Mouse (Mus musculus): ENCODE results near the gene Dse. TPM values are rescaled to one million over a fixed set of nuclear protein-coding genes. Genes with fewer than 3 reads are reported as not detected.

Dse gene
- polyA plus RNA-seq, 1 experiment from 2014 or later = 15.2 TPM

- 45% methylated on average over 6 of the region's 6 CpGs for WGBS
- H3K4me3 ChIP-seq = no peak overlapping the region
- H3K4me2 ChIP-seq = no peak overlapping the region
- ATAC-seq (ENCODE audit: extremely low read depth, insufficient number of reproducible peaks, low FRiP score, low TSS enrichment) = no peak
- H3K27ac ChIP-seq (replicated peaks) = no peak overlapping the region
- H3K27me3 ChIP-seq (replicated peaks) = no peaks in the 10 kb centered on the region
- no peak overlapping the region for H3K9ac ChIP-seq
- H3K4me1 ChIP-seq = peaks cover 17% of the 10 kb centered on the region
- H3K36me3 ChIP-seq = no peaks in the 10 kb centered on the region
- H3K9me3 ChIP-seq = no peaks in the 10 kb centered on the region
These were observed 71.1 kb downstream of the Dse start for GRCm38 (mm10) chr10:34136432-34136831.

- Histone ChIP-seq H3K9ac (no peak overlapping the region), H3K4me3 (no peak overlapping the region), H3K27me3 (replicated peaks) (0 out of 2 replicates have a peak, but pooled peaks cover 4% of the 10 kb centered on the region), H3K4me2 (no peak overlapping the region), H3K36me3 (no peaks in the 10 kb centered on the region), H3K4me1 (peaks cover 6% of the 10 kb centered on the region), H3K9me3 (no peaks in the 10 kb centered on the region), H3K27ac (replicated peaks) (no peak overlapping the region)
- ATAC-seq (ENCODE audit: extremely low read depth, insufficient number of reproducible peaks, low FRiP score, low TSS enrichment) = no peak
- 64% methylated on average over 2 of the region's 2 CpGs for WGBS
These were observed 76.2 kb downstream of the Dse start for GRCm38 (mm10) chr10:34131356-34131755.

GRCm38 (mm10) chr10:34128391-34128790 is 79.1 kb downstream of the Dse start:
- H3K9me3 ChIP-seq = 0 out of 2 replicates have a peak, but pooled peaks cover 5% of the 10 kb centered on the region
- H3K4me1 ChIP-seq = 0 out of 2 replicates have a peak, but pooled peaks cover 4% of the 10 kb centered on the region
- H3K9ac ChIP-seq = no peak overlapping the region
- H3K36me3 ChIP-seq = no peaks in the 10 kb centered on the region
- H3K27me3 ChIP-seq (replicated peaks) = 0 out of 2 replicates have a peak, but pooled peaks cover 4% of the 10 kb centered on the region
- no peak for ATAC-seq (ENCODE audit: extremely low read depth, insufficient number of reproducible peaks, low FRiP score, low TSS enrichment)
- H3K4me3 ChIP-seq = no peak overlapping the region
- WGBS = 72% methylated on average over 6 of the region's 6 CpGs
- H3K27ac ChIP-seq (replicated peaks) = no peak overlapping the region
- no peak overlapping the region for H3K4me2 ChIP-seq

- H3K27me3 ChIP-seq (replicated peaks) = 0 out of 2 replicates have a peak, but pooled peaks cover 4% of the 10 kb centered on the region
- H3K27ac ChIP-seq (replicated peaks) = no peak within 1 kb of the TSS
- H3K4me3 ChIP-seq = peak within 1 kb of the TSS; percentile 65
- peak; percentile 31; the same call in 1 of the 2 replicates for ATAC-seq (ENCODE audit: extremely low read depth, insufficient number of reproducible peaks, low FRiP score, low TSS enrichment)
- WGBS = 15% methylated on average over 44 of the region's 44 CpGs
- 0 out of 2 replicates have a peak, but pooled peaks cover 4% of the 10 kb centered on the region for H3K4me1 ChIP-seq
- H3K9me3 ChIP-seq = 0 out of 2 replicates have a peak, but pooled peaks cover 5% of the 10 kb centered on the region
- H3K9ac ChIP-seq = peak within 1 kb of the TSS; percentile 75
- H3K4me2 ChIP-seq = peak within 1 kb of the TSS; percentile 85
- no peaks in the 10 kb centered on the region for H3K36me3 ChIP-seq
These were observed 79.8 kb downstream of the Dse start, which contains the start of gene Calhm6 for GRCm38 (mm10) chr10:34127392-34128378. Calhm6 (minus strand) TSS chr10:34127984.

- no peak overlapping the region for H3K9ac ChIP-seq
- H3K27ac ChIP-seq (replicated peaks) = no peak overlapping the region
- no peaks in the 10 kb centered on the region for H3K4me1 ChIP-seq
- H3K4me3 ChIP-seq = no peak overlapping the region
- H3K9me3 ChIP-seq = no peaks in the 10 kb centered on the region
- H3K4me2 ChIP-seq = no peak overlapping the region
- ATAC-seq (ENCODE audit: extremely low read depth, insufficient number of reproducible peaks, low FRiP score, low TSS enrichment) = no peak
- H3K36me3 ChIP-seq = no peaks in the 10 kb centered on the region
- 71% methylated on average over 2 of the region's 2 CpGs for WGBS
- no peaks in the 10 kb centered on the region for H3K27me3 ChIP-seq (replicated peaks)
These were observed 89.1 kb downstream of the Dse start for GRCm38 (mm10) chr10:34118421-34118820.

- no peak for ATAC-seq (ENCODE audit: extremely low read depth, insufficient number of reproducible peaks, low FRiP score, low TSS enrichment)
- H3K27me3 ChIP-seq (replicated peaks) = no peaks in the 10 kb centered on the region
- no peak overlapping the region for H3K4me3 ChIP-seq
- no peak overlapping the region for H3K9ac ChIP-seq
- H3K27ac ChIP-seq (replicated peaks) = no peak overlapping the region
- H3K4me1 ChIP-seq = no peaks in the 10 kb centered on the region
- H3K36me3 ChIP-seq = no peaks in the 10 kb centered on the region
- no peak overlapping the region for H3K4me2 ChIP-seq
- no peaks in the 10 kb centered on the region for H3K9me3 ChIP-seq
These were observed 89.7 kb downstream of the Dse start for GRCm38 (mm10) chr10:34117770-34118169.

- WGBS = 51% methylated on average over 3 of the region's 3 CpGs
- peaks cover under 1% of the 10 kb centered on the region; the same call in 1 of the 2 replicates for H3K4me1 ChIP-seq
- H3K4me3 ChIP-seq = no peak overlapping the region
- no peak overlapping the region for H3K27ac ChIP-seq (replicated peaks)
- no peaks in the 10 kb centered on the region for H3K9me3 ChIP-seq
- no peak overlapping the region for H3K4me2 ChIP-seq
- ATAC-seq (ENCODE audit: extremely low read depth, insufficient number of reproducible peaks, low FRiP score, low TSS enrichment) = no peak
- no peak overlapping the region for H3K9ac ChIP-seq
- H3K36me3 ChIP-seq = no peaks in the 10 kb centered on the region
- H3K27me3 ChIP-seq (replicated peaks) = no peaks in the 10 kb centered on the region
These were observed 90.4 kb downstream of the Dse start for GRCm38 (mm10) chr10:34117131-34117530.

GRCm38 (mm10) chr10:34111964-34112738 is 95.4 kb downstream of the Dse start:
- H3K9me3 ChIP-seq = no peaks in the 10 kb centered on the region

GRCm38 (mm10) chr10:34110863-34111465 is 96.6 kb downstream of the Dse start:
- no peak for ATAC-seq (ENCODE audit: extremely low read depth, insufficient number of reproducible peaks, low FRiP score, low TSS enrichment)

More at GRCm38 (mm10) chr10:34111964-34112738, 95.4 kb downstream of the Dse start:
- Histone ChIP-seq H3K9ac (no peak overlapping the region), H3K4me3 (no peak overlapping the region), H3K27ac (replicated peaks) (0 out of 2 replicates have a peak overlapping the region, but pooled peaks have one; percentile 25), H3K4me1 (peaks cover 6% of the 10 kb centered on the region; the same call in 1 of the 2 replicates), H3K36me3 (no peaks in the 10 kb centered on the region), H3K27me3 (replicated peaks) (no peaks in the 10 kb centered on the region), H3K4me2 (no peak overlapping the region)
- WGBS = 70% methylated on average over 4 of the region's 4 CpGs
- no peak for ATAC-seq (ENCODE audit: extremely low read depth, insufficient number of reproducible peaks, low FRiP score, low TSS enrichment)

More at GRCm38 (mm10) chr10:34110863-34111465, 96.6 kb downstream of the Dse start:
- H3K4me1 ChIP-seq = peaks cover 6% of the 10 kb centered on the region; the same call in 1 of the 2 replicates
- H3K4me2 ChIP-seq = no peak overlapping the region
- WGBS = 75% methylated on average over 13 of the region's 13 CpGs
- H3K9ac ChIP-seq = no peak overlapping the region
- no peak overlapping the region for H3K27ac ChIP-seq (replicated peaks)
- H3K27me3 ChIP-seq (replicated peaks) = no peaks in the 10 kb centered on the region
- no peak overlapping the region for H3K4me3 ChIP-seq
- H3K9me3 ChIP-seq = no peaks in the 10 kb centered on the region
- H3K36me3 ChIP-seq = no peaks in the 10 kb centered on the region

Measured in heart, embryonic 13.5 days (tissue).